Mouse (Mus musculus): Measurements from ENCODE around the gene Hip1.

The Hip1 gene

GRCm38 (mm10) chr5:135544865-135545797, at the start of gene Hip1:
Hip1 (minus strand) TSS chr5:135545120.
- peak; percentile 99 for DNase-seq (ENCODE audit: low read depth, low spot score)

GRCm38 (mm10) chr5:135589996-135590784, 45.3 kb upstream of the Hip1 start:
- DNase-seq (ENCODE audit: low read depth, low spot score) = no peak

GRCm38 (mm10) chr5:135587764-135588163, 42.8 kb upstream of the Hip1 start:
- no peak for DNase-seq (ENCODE audit: low read depth, low spot score)

GRCm38 (mm10) chr5:135585691-135586090, 40.8 kb upstream of the Hip1 start:
- no peak for DNase-seq (ENCODE audit: low read depth, low spot score)

GRCm38 (mm10) chr5:135582330-135582729, 37.4 kb upstream of the Hip1 start:
- no peak for DNase-seq (ENCODE audit: low read depth, low spot score)

GRCm38 (mm10) chr5:135579331-135579751, 34.4 kb upstream of the Hip1 start:
- DNase-seq (ENCODE audit: low read depth, low spot score) = no peak

- DNase-seq (ENCODE audit: low read depth, low spot score) = no peak
These were observed 31.1 kb upstream of the Hip1 start for GRCm38 (mm10) chr5:135576055-135576454.

- no peak for DNase-seq (ENCODE audit: low read depth, low spot score)
These were observed 28.1 kb upstream of the Hip1 start, which contains the start of gene Ccl24 for GRCm38 (mm10) chr5:135573006-135573405. Ccl24 (minus strand) TSS chr5:135573049.

GRCm38 (mm10) chr5:135568698-135569097, 23.8 kb upstream of the Hip1 start:
- no peak for DNase-seq (ENCODE audit: low read depth, low spot score)

GRCm38 (mm10) chr5:135567556-135568265, 22.8 kb upstream of the Hip1 start:
- DNase-seq (ENCODE audit: low read depth, low spot score) = no peak

GRCm38 (mm10) chr5:135563469-135563868, 18.5 kb upstream of the Hip1 start, which contains the start of gene Ccl26:
Ccl26 (minus strand) TSS chr5:135563569.
- no peak for DNase-seq (ENCODE audit: low read depth, low spot score)

- DNase-seq (ENCODE audit: low read depth, low spot score) = no peak
These were observed 12.8 kb upstream of the Hip1 start for GRCm38 (mm10) chr5:135557671-135558070.

GRCm38 (mm10) chr5:135557051-135557450, 12.1 kb upstream of the Hip1 start:
- DNase-seq (ENCODE audit: low read depth, low spot score) = peak; percentile 68

GRCm38 (mm10) chr5:135556259-135556658, 11.3 kb upstream of the Hip1 start:
- no peak for DNase-seq (ENCODE audit: low read depth, low spot score)

- no peak for DNase-seq (ENCODE audit: low read depth, low spot score)
These were observed 6.7 kb upstream of the Hip1 start for GRCm38 (mm10) chr5:135551591-135551990.

GRCm38 (mm10) chr5:135550910-135551309, 6.0 kb upstream of the Hip1 start:
- DNase-seq (ENCODE audit: low read depth, low spot score) = no peak

GRCm38 (mm10) chr5:135547990-135548389, 3.1 kb upstream of the Hip1 start:
- no peak for DNase-seq (ENCODE audit: low read depth, low spot score)

GRCm38 (mm10) chr5:135544032-135544558, 825 bp downstream of the Hip1 start:
- DNase-seq (ENCODE audit: low read depth, low spot score) = no peak

GRCm38 (mm10) chr5:135537794-135538214, 7.1 kb downstream of the Hip1 start:
- DNase-seq (ENCODE audit: low read depth, low spot score) = no peak

GRCm38 (mm10) chr5:135537326-135537725, 7.6 kb downstream of the Hip1 start:
- DNase-seq (ENCODE audit: low read depth, low spot score) = no peak

GRCm38 (mm10) chr5:135535867-135536266, 9.1 kb downstream of the Hip1 start:
- no peak for DNase-seq (ENCODE audit: low read depth, low spot score)

Data from mesoderm, embryonic 11.5 days (tissue).